Mouse (Mus musculus) limb, embryonic 15.5 days (tissue): ENCODE measurements around the gene Gm15155. TPM values are rescaled to one million over a fixed set of nuclear protein-coding genes. Genes with fewer than 3 reads are reported as not detected.
"Not testable (repeated sequence)": the region's sequence is repeated elsewhere in the genome, so short reads cannot be mapped to it uniquely, and the experiment has no call there.

Source experiments
- ATAC-seq: fragments of 200-750 bp; cut with Nextera tagmentation; 2 replicates; pipeline ENCODE4 v1.8.0; 2017; ENCODE audit warnings: low read depth, moderate TSS enrichment; ENCODE audit not compliant: insufficient number of reproducible peaks, low FRiP score, low TSS enrichment
- H3K27ac ChIP-seq: fragments of 300-500 bp; sonication (generic); 2 replicates; pipeline ENCODE4 v1.5.1; 2015; ENCODE audit warnings: moderate library complexity, mild to moderate bottlenecking, inconsistent platforms
- H3K27me3 ChIP-seq: fragments of 300-500 bp; sonication (generic); 2 replicates; pipeline ENCODE4 v1.6.1; 2015; ENCODE audit warnings: inconsistent platforms
- H3K36me3 ChIP-seq: fragments of 300-500 bp; sonication (generic); 2 replicates; pipeline ENCODE4 v1.6.1; 2015; ENCODE audit warnings: inconsistent platforms
- H3K4me1 ChIP-seq: fragments of 300-500 bp; sonication (generic); 2 replicates; pipeline ENCODE4 v1.6.1; 2015; ENCODE audit warnings: inconsistent platforms
- H3K4me2 ChIP-seq: fragments of 300-500 bp; sonication (generic); 2 replicates; pipeline ENCODE4 v1.6.1; 2015; ENCODE audit warnings: mild to moderate bottlenecking, inconsistent platforms
- H3K4me3 ChIP-seq: fragments of 300-500 bp; sonication (generic); 2 replicates; pipeline ENCODE4 v1.5.1; 2015; ENCODE audit warnings: mild to moderate bottlenecking, inconsistent platforms
- H3K9ac ChIP-seq: fragments of 300-500 bp; sonication (generic); 2 replicates; pipeline ENCODE4 v1.6.1; 2015; ENCODE audit warnings: inconsistent platforms
- H3K9me3 ChIP-seq: fragments of 300-500 bp; sonication (generic); 2 replicates; pipeline ENCODE4 v1.6.1; 2016; ENCODE audit warnings: inconsistent platforms
- polyA plus RNA-seq: library from polyadenylated mRNA; unstranded; fragments of >200 nt; fragmentation: Nextera tagmentation; extraction: Ambion mirVana; gene quantifications from 2 replicates; pipeline ENCODE4 v1.2.1, GENCODE M21; 2015

Gm15155 gene
- polyA plus RNA-seq, 1 experiment from 2014 or later, result not detected

DNA sequence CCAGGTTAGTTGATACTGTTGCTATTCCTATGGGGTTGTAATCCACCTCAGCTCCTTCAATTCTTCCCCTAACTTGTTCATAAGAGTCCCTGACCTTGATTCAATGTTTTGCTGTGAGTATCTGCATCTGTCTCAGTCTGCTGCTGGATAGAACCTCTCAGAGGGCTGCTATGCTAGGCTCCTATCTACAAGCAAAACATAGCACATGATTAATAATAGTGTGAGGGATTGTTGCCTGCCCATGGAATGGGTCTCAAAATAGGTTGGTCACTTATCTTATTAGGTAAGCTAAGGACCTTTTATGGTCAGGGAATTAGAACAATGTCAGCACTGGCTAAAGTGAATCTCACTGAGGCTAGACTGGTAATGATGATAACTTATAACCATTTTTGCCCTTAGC lies 547.0 kb downstream of the Gm15155 start:
- Histone ChIP-seq H3K4me1 (no peaks in the 10 kb centered on the region), H3K36me3 (no peaks in the 10 kb centered on the region), H3K27ac (no peak overlapping the region), H3K9ac (no peak overlapping the region), H3K27me3 (no peaks in the 10 kb centered on the region), H3K4me2 (no peak overlapping the region), H3K9me3 (no peaks in the 10 kb centered on the region), H3K4me3 (no peak overlapping the region)
- ATAC-seq, result no peak

DNA sequence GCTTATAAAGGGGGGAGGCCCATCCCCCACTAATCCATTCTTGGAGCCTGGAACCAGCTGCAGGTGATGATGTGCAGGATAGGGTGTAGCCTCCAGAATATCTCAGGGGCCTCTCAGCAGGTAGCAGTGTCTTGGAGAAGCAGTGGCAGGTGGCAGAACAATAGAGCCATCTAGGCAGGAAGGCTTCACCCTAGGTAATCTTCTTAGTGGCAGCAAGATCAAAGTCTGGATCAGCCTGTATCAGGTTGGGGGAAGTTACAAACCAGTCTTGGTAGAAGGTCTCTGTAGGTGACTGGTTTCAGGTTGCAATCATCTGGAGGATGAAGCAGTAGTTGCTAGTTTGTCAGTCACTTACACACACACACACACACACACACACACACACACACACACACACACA lies 679.3 kb downstream of the Gm15155 start:
- not testable (repeated sequence) for H3K9ac ChIP-seq, H3K36me3 ChIP-seq, H3K4me3 ChIP-seq, H3K4me2 ChIP-seq, H3K27ac ChIP-seq, H3K27me3 ChIP-seq, H3K9me3 ChIP-seq, H3K4me1 ChIP-seq, ATAC-seq

Other genes with a start within 250 kb of the Gm15155 start
- gene Ptchd1, start 927 bp upstream of the Gm15155 start, polyA plus RNA-seq, result 1.3 TPM in 2 replicates